Mouse (Mus musculus): Measurements from ENCODE around the gene Olfr3.

Olfr3 gene

GRCm38 (mm10) chr2:36816932-36817331 lies at the start of gene Olfr3:
TSS of gene Olfr3 (minus strand) at chr2:36817032.
- DNase-seq (ENCODE audit: low read depth in 1 of 2, low spot score in 2 of 2): no peak

- DNase-seq (ENCODE audit: low read depth in 1 of 2, low spot score in 2 of 2): no peak
These were observed 45.7 kb upstream of the Olfr3 start, which contains the start of gene Olfr351 for GRCm38 (mm10) chr2:36862560-36862959. TSS of gene Olfr351 (minus strand) at chr2:36862660.

- DNase-seq (ENCODE audit: low read depth in 1 of 2, low spot score in 2 of 2): no peak
These were observed 29.2 kb upstream of the Olfr3 start, which contains the start of gene Olfr350 for GRCm38 (mm10) chr2:36846010-36846409. TSS of gene Olfr350 (plus strand) at chr2:36846310.

DNA sequence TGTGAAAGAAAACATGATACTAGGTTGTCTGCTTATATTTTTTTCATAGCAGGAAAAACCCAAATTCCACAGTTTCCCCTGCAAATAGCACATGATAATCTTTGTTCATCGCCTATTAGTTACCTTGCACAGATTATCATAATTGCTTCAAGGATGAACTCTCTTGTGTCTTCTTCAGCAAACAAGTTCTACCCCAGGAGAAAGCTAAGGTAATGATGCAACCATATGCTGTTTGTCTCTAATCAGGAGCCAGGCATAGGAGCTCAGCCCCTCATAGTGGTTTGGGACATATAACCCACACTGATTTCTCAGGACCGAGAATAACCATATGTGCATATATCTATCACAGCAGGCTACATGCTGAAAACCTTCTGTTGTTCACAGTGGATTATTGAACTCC lies 26.6 kb downstream of the Olfr3 start, which contains the start of gene Olfr50:
Gene Olfr50, plus strand, starts transcription at position 301 of the 400 bp plus-strand sequence.
- DNase-seq (ENCODE audit: low read depth in 1 of 2, low spot score in 2 of 2): no peak

GRCm38 (mm10) chr2:36783976-36784375 lies 32.9 kb downstream of the Olfr3 start, which contains the start of gene Olfr348:
TSS of gene Olfr348 (plus strand) at chr2:36784276.
- DNase-seq (ENCODE audit: low read depth in 1 of 2, low spot score in 2 of 2): no peak

All from monocyte, adult 2 months (primary cell).